Comparison of ENCODE assay signal across 24 mouse cellular contexts in genomic region chr2:63058386-63058785, GRCm38 (mm10).
DNase-seq lines count a peak whose midpoint lies in the region; ATAC-seq and TF ChIP-seq lines count a peak whose summit lies in the region.
"Had no signal": no experiment of that assay in that cellular context is flagged by ENCODE, and none has a peak within 500 bp of the region (broad histone marks: within the 10 kb centered on the region; RNA-seq: fewer than 3 reads in every experiment).

No protein-coding gene starts in this region.

- no peak for TF ChIP-seq CTCF in left cerebral cortex, adult 2 months (IDR thresholded peaks at IDR 0.05)
- TF ChIP-seq CTCF in lung, postnatal 0 days (IDR thresholded peaks at IDR 0.05), result no peak

- peak overlapping the region; percentile 38 for H3K27ac ChIP-seq in left cerebral cortex, adult 2 months
- no peak overlapping the region for H3K27ac ChIP-seq in lung, postnatal 0 days (ENCODE audit: low read length)
- H3K27ac ChIP-seq: forebrain, embryonic 10.5 days; heart, adult 2 months; heart, embryonic 10.5 days; heart, embryonic 13.5 days; hindbrain, embryonic 14.5 days; hindbrain, postnatal 0 days had no signal

- H3K9me3 ChIP-seq in lung, postnatal 0 days (ENCODE audit: low read length), result no peaks in the 10 kb centered on the region
- H3K9me3 ChIP-seq: forebrain, embryonic 10.5 days; heart, embryonic 10.5 days; heart, embryonic 13.5 days had no signal

- no peak overlapping the region for H3K4me3 ChIP-seq in left cerebral cortex, adult 2 months
- H3K4me3 ChIP-seq in lung, postnatal 0 days (ENCODE audit: low read depth, low read length), result no peak overlapping the region
- H3K4me3 ChIP-seq: forebrain, embryonic 10.5 days; heart, adult 2 months; heart, embryonic 10.5 days; heart, embryonic 13.5 days had no signal

- H3K36me3 ChIP-seq in lung, postnatal 0 days (ENCODE audit: insufficient read depth, low read length), result no peaks in the 10 kb centered on the region
- H3K36me3 ChIP-seq: forebrain, embryonic 10.5 days; heart, embryonic 10.5 days; heart, embryonic 13.5 days had no signal

- no peak overlapping the region for H3K4me2 ChIP-seq in lung, postnatal 0 days (replicated peaks; ENCODE audit: low read depth, low read length)
- H3K4me2 ChIP-seq: heart, embryonic 13.5 days; hindbrain, embryonic 14.5 days had no signal

- intact Hi-C loops in left cerebral cortex, adult 2 months (cut with DNase I), result no loop called here
- intact Hi-C loops in left cerebral cortex, postnatal 36 days (cut with DNase I), result no loop called here

- no peak for TF ChIP-seq EP300 in lung, postnatal 0 days (IDR thresholded peaks at IDR 0.05)

- no peak overlapping the region for H3K9ac ChIP-seq in lung, postnatal 0 days (replicated peaks; ENCODE audit: low read depth)
- H3K9ac ChIP-seq: heart, embryonic 13.5 days; hindbrain, embryonic 14.5 days had no signal

- no peaks in the 10 kb centered on the region for H3K4me1 ChIP-seq in lung, postnatal 0 days (ENCODE audit: insufficient read depth, low read depth, low read length)
- H3K4me1 ChIP-seq: forebrain, embryonic 10.5 days; heart, embryonic 10.5 days; heart, embryonic 13.5 days had no signal

- no peaks in the 10 kb centered on the region for H3K27me3 ChIP-seq in lung, postnatal 0 days (replicated peaks; ENCODE audit: insufficient read depth, low read length)
- H3K27me3 ChIP-seq: heart, embryonic 13.5 days had no signal

- 89% methylated on average over 2 of the region's 2 CpGs for WGBS in lung, postnatal 0 days

- ATAC-seq in lung, postnatal 0 days, result no peak
- ATAC-seq: CD4-positive, CD25-positive, alpha-beta regulatory T cell, adult 4 months; forebrain, embryonic 14.5 days; hindbrain, postnatal 0 days; inflammation-experienced regulatory T-cells, adult 6 months had no signal

- DNase-seq in frontal cortex, adult 2 months (ENCODE audit: extremely low spot score in 1 of 2, low spot score in 1 of 2), result peak; percentile 22 to 30
- no peak for DNase-seq in frontal cortex, postnatal 25 days (ENCODE audit: low spot score in 2 of 2)
- DNase-seq in left cerebral cortex, adult 2 months (ENCODE audit: extremely low spot score in 1 of 2, low spot score in 2 of 2), result no peak
- DNase-seq in left cerebral cortex, postnatal 36 days (ENCODE audit: low spot score in 2 of 2), result no peak
- DNase-seq in telencephalon, adult 2 months (ENCODE audit: low read depth, low spot score), result peak; percentile 64
- no peak for DNase-seq in lung, postnatal 0 days (ENCODE audit: low spot score)
- DNase-seq: adrenal gland, adult 2 months; adrenal gland, postnatal 14 days; cerebellum, adult 11-12 months; cerebellum, adult 8-10 months; cerebellum, postnatal 14 days; gastrocnemius, postnatal 10 days; gastrocnemius, postnatal 36 days; heart, adult 2 months; heart, postnatal 14 days; heart, postnatal 4 days had no signal

Comparison
In these comparisons a context has a peak if more than half of its experiments do, and no peak if none do; other contexts are left out.
1. DNase-seq: peak in frontal cortex, adult 2 months (2 of 2) and telencephalon, adult 2 months (single experiment); none in frontal cortex, postnatal 25 days (0 of 2), left cerebral cortex, adult 2 months (0 of 2), left cerebral cortex, postnatal 36 days (0 of 2) and lung, postnatal 0 days (single experiment).